Mouse (Mus musculus) splenic B cell, adult 2 months (primary cell): Measurements from ENCODE around the gene Frmd8.

Source experiments
- DNase-seq: peaks from one replicate; pipeline ENCODE4 v3.0.0-alpha.2; 2011; ENCODE audit warnings: low read depth, low spot score
- H3K27me3 ChIP-seq: 2 replicates; pipeline ENCODE4 v1.6.1; 2012; ENCODE audit warnings: mild to moderate bottlenecking, low read length, moderate library complexity, mixed read lengths; ENCODE audit not compliant: control insufficient read depth, poor library complexity, insufficient read depth, severe bottlenecking
- H3K36me3 ChIP-seq: 2 replicates; pipeline ENCODE4 v1.6.1; 2012; ENCODE audit warnings: mild to moderate bottlenecking, low read length, moderate library complexity, mixed read lengths; ENCODE audit not compliant: control insufficient read depth, poor library complexity, insufficient read depth, severe bottlenecking

The Frmd8 gene

DNA sequence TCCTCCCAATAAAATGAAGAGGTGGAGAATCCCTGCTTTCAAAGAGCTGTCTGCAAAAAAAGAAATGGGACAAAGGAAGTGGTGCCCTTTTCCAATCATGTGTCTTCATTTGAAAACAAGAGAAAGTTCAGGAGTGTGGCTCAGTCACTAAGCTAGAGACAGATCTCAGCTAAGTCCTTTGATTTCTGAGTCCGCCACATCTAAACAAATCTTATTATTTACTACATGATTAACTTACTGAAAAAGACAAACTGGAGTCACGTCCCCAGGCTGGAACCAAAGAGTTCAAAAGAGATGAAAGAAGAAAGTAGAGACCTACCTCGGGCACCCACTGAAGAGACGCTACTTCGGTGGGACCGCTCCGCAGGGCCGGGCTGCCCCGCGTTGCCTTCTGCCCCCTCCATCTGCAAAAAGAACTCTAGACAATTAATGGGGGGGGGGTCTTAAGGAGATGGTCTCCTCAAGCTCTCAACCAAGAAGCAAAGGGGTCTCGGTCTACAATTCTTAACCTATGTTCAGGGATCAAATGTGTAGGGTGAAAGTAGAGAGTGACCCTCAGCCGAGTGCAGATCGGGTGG, 594 bp downstream of the Frmd8 start:
- DNase-seq: no peak
- H3K36me3 ChIP-seq: no peaks in the 10 kb centered on the region
- H3K27me3 ChIP-seq: no peaks in the 10 kb centered on the region

DNA sequence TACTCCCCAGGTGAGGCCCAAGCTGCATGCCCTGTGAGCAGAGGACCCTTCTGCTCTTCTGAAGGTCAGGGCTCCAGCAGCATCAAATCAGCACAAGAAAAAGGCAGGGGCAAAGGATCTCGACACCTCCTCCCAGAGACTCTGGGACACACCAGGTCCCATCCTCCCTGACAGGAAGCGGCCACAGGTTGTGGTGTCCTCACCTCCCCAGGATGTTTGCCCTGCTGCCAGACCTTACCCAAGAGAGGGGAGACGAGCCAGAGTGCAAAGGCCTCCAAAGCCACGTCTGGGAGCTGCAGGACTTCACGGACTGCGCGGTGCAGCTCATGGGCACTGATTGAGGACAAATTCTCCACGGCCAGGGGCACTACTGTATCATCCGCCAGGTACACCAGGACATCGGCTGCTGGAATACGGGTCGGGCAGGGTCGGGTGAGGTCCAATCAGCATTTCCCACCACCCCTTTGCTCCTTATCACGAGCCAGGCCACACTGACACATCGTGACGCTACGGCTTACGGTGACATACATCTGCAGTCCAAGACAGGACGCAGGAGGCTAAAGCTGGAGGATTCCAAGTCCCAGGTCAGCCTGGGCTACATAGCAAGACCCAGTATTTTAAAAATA, 2.0 kb downstream of the Frmd8 start:
- no peak for DNase-seq
- H3K36me3 ChIP-seq: no peaks in the 10 kb centered on the region
- H3K27me3 ChIP-seq: no peaks in the 10 kb centered on the region

DNA sequence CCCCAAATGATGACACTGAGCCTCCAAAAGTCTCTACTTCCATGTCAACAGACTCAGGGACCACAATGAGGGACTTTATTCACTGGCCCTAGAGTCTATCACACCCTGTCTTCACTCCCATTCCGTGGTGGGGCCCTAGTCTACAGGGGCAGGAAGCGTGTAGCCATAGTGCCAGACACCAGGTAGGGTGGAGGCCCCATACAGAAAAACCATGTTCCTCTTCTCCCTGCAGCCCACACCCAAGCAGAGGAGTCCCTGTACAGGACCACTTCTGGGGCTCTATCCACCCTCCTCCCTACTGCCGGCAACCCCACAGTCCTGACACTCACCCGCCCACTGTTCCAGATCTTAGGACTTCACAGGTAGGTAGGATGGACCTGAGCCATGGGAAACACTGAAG, 2.5 kb downstream of the Frmd8 start:
- Histone ChIP-seq H3K27me3 (no peaks in the 10 kb centered on the region), H3K36me3 (no peaks in the 10 kb centered on the region)
- no peak for DNase-seq

DNA sequence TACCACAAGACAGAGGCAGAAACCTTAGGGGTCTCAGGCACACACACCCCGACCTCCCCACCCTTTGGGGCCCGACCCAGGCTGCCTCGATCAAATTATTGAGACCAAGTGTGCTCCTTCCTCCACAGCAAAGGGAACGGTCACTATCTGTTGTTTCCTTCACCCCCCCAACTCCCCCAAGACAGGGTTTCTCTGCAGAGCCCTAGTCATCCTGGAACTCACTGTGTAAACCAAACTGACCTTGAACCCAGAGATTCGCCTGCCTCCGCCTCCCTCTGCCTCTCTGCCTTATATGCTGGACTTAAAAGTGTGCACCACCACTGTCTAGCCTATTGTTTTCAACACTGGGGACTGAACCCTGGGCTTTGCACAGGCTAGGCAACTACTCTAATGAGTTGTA, 3.4 kb downstream of the Frmd8 start:
- DNase-seq: no peak
- H3K27me3 ChIP-seq: no peaks in the 10 kb centered on the region
- peaks cover 2% of the 10 kb centered on the region; the same call in 1 of the 2 replicates for H3K36me3 ChIP-seq

DNA sequence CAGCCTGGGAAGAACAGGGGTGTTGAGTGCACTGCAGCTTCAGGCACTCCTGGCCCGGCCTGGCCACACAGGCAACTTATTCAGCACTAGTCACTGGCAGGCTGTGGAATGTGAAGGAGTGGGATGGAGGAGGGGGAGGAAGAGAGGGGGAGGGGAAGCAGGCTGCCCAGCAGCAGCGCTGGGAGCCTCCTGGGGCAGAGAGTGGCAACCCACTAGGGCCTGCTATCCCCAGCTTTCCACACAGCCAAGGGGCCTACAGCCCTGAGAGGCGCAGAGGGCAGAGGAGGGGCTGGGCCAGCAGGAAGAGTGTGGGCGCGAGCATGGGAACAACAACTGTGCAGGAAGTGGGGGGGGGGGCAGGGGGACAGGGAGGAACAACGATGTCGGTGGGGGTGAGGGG, 3.8 kb downstream of the Frmd8 start:
- no peak for DNase-seq

DNA sequence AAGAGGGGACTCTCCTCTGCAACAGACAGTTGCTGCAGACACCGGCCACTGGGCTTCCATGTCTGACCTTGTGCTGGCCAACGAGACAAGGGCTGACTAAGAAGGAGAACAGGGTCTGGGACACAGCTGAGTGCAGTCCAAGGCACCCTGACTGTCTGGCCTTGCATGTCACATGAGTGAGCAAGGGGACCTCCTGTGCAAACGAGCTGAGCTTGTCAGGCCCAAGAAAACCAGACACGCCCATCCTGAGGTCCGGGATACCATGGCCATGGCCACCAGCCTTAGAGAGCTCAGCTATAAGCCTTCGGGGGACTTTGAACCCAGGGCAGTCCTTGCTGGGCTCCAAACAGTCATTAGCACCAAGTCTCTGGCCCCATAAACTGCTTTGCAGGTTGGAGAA, 7.0 kb downstream of the Frmd8 start:
- Histone ChIP-seq H3K36me3 (peaks cover 5% of the 10 kb centered on the region; the same call in 1 of the 2 replicates), H3K27me3 (no peaks in the 10 kb centered on the region)
- DNase-seq: no peak

More for the DNA sequence above, 3.8 kb downstream of the Frmd8 start:
- Histone ChIP-seq H3K27me3 (no peaks in the 10 kb centered on the region), H3K36me3 (peaks cover 2% of the 10 kb centered on the region; the same call in 1 of the 2 replicates)

DNA sequence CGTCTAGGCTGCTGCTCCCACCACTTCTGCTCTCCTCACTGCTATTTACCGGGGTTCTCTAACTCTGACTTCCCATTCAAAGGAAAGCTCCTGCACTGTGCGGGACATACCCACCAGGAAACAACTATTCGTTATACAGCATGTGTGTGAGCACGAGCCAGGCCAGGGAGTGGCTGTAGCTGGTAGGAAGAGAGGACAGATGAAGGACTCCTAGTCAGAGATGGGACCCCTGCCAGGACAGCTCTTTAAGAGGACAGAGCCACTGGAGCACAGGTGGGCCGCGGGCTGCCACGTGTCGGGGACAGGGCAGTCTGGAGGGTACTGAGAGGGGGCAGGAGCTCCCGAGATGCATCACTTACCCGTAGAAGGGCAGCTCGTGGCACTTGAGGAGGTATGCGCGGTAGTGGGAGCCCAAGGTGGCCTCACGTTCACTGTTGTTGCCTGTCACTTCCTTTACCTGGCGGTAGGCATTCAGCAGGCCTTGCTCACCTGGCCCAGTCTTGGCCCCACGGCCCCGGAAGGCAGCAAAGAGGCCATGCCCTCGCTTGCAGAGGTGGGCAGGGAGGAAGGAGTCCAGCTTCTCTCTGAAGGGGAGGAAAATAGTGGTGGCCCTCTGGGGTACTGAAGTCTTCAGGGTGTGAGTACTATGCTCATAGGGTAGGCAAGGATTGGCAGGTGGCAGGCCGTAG, 10.2 kb downstream of the Frmd8 start:
- H3K27me3 ChIP-seq: no peaks in the 10 kb centered on the region
- DNase-seq: no peak
- peaks cover 9% of the 10 kb centered on the region for H3K36me3 ChIP-seq

DNA sequence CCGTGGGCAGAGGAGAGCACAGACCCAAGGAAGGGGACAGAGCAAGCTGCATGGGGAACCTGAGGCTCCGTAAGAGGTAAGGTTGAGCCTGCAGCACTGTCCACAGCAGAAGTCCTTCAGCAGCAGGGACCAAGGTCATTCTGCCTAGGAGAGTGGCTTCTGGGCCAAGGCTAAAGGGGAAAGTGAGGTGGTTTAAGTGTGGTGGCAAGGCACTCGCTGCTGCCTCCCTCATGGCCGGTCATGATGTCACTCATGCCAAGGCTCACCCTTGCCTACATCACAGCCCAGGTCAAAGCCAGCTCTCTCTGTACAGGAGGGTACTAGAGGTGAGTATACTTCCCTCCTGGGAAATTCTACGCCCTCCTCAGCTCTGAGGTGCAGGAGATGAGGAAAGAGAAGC, 11.3 kb downstream of the Frmd8 start:
- DNase-seq: no peak
- Histone ChIP-seq H3K27me3 (no peaks in the 10 kb centered on the region), H3K36me3 (peaks cover 9% of the 10 kb centered on the region)

DNA sequence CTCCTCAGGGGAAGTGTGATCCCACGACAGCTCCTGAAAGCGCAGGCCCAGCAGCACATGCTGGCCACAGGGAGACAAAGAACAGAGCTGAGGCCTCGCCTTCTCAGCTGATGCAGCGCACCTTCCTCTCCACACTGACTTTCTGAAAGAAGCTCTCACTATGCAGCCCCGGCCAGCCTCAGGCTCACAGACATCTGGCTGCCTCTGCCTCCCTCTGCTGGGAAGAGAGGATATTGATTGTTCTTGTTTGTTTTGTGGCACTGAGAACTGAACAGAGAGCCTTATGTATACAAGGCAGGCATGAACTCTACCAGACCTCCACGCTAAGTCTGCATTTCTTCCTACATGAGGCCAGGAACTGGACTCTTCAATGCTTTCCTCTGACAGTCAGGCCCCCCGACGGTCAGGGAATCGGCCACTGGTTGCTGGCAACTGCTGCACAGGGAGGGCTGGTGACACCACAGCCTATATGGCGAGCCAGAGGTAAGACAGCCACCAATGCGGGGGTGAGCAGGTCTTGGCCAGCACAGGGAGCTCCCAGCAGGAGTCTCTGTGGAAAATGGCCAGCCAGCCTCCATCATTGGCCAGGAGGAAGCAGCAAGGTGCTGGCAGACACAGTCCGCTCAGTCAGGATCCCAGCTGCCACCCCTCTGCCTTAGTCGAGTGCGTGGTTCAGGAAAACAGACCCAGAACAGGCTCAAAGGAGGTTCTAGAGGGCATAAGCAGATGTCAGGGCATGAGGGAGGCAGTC, 12.6 kb downstream of the Frmd8 start:
- Histone ChIP-seq H3K36me3 (peaks cover 9% of the 10 kb centered on the region), H3K27me3 (no peaks in the 10 kb centered on the region)
- no peak for DNase-seq

DNA sequence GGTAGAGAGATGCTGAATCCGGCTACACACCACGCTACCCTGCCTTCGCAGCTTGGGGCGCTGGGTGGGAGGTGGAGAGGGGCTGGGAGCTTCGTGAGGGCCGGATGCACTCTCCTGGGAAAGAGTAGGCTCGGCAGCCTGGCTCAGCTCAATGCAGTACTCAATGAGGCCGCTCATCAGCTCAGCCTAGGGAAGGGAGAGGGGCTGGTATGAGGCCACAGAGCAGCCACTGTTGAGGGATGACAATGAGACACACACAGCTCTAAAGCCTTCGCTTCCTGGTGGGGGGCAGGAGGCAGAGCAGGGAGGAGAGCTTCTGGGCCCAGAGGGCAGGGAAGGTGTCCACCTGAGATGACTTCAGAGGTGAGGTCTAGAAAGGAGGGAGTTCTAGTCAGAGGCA, 18.5 kb downstream of the Frmd8 start:
- Histone ChIP-seq H3K36me3 (peaks cover 17% of the 10 kb centered on the region), H3K27me3 (no peaks in the 10 kb centered on the region)
- DNase-seq: no peak

DNA sequence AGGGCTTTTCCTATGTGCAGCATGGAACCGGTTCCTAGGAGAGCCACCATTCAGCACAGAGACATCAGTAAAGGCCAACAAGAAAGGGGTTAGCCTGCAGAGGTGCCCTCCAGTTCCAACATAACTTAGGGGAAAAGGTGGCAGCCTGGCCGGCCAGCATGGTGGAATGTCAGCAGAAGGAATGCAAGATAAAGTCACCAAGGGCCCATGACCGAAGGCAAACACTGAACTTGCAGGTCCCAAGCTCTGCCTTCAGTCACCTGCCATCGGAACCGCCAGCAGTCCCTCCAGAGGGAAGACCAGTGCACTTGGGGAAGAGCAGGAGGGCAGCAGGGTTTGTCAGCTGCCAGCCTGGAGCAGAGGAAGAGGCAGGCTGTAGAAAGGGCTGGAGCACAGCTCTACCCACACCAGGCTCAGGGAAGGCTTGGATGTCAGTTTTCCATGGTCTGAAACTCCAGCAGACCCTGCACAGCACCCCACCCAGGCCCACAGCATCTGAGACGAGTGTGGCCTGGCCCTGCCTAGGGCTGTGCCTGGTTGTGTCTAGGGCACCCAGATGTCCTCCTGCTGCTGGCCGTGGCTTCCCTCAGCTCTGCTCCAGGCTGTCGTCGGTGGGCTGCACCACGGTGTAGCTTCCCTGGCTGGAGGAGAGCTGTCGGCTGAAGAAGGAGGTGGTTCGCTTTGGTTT, 22.9 kb downstream of the Frmd8 start:
- Histone ChIP-seq H3K36me3 (peaks cover 17% of the 10 kb centered on the region), H3K27me3 (no peaks in the 10 kb centered on the region)
- no peak for DNase-seq

DNA sequence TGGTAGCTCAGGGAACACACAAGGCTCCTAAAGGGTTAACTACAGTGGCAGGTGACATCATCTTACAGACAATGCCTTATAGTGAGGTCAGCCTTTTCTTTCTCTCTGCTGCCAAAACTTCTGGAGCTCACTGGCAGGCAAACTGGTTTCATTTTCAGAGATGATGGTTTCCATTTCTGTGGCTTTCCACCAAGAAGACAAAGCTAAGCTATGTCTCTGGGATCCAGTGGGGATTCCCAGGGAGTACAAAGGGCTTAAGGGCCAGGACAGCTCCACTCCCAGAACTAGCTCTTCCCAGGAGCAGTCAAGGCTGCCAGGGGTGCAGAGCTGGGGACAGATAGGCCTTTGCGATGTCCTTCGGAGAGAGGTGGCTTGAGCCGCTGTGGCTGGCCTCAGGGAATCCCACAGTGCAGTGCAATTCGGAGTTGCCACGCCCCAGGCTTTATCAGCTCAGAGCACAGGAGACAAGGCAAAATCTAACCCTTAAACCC, 23.5 kb downstream of the Frmd8 start:
- peaks cover 15% of the 10 kb centered on the region for H3K36me3 ChIP-seq
- no peak for DNase-seq
- H3K27me3 ChIP-seq: no peaks in the 10 kb centered on the region

DNA sequence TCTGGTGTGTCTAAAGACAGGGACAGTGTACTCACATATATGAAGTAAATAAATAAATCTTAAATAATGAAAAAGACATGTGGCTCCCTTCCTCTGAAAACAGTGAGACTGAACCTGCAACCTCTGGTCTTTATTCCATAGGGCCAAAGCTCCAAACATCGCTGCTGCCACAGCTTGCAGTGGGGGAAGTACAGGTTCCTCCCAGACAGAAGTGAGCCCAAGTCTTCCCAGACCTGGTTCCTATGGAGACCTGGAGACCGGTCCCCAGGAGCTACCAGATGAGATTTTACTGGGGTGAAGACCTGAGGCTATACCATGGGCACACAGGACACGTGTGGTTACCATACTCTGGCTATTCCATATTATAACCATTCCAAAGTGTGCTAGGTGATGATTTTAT, 24.2 kb downstream of the Frmd8 start:
- Histone ChIP-seq H3K36me3 (peaks cover 13% of the 10 kb centered on the region), H3K27me3 (no peaks in the 10 kb centered on the region)
- DNase-seq: no peak

DNA sequence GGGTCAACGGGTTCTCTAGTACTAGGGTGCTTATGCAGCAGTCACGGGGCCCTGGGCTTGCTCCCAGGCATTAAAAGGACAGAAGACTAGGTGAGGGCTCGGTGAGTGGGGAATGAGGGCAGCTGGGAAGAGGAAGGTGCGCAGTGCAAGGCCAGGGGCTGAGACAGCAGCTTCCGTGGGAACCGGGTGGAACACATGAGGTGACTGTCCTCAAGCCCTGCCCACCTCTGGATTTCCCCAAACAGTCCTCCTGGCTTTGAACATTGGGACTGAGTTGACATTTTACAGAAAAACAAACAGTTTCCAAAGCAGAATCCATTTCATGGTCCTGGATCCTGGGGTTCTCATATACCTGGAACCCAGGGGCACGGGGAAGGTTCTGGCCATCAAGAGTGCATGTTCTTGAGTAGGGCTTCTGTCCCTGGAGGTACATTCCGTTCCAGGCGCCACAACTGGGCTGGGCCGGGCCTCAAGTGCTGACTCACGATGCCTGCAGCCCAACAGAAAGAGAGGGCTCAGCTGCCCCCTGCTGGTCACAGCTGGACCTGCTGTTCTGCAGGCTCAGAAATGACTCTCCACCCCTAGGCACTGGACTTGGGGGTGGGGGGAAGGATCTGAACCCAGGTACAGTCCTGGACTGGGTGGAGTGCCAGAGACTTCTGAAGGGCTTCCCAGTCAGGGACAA, 25.1 kb downstream of the Frmd8 start:
- peak; percentile 95 for DNase-seq
- Histone ChIP-seq H3K27me3 (no peaks in the 10 kb centered on the region), H3K36me3 (peaks cover 9% of the 10 kb centered on the region)
